Mouse (Mus musculus) thymus, postnatal 10 days (tissue): Measurements from ENCODE around the gene Numb.

Experiments
- DNase-seq, 2 experiments: peaks; one replicate each; pipeline ENCODE4 v3.0.0; 2021; ENCODE audit warnings: low spot score in 2 of 2

Gene Numb

GRCm38 (mm10) chr12:83782669-83783068 is 139.1 kb downstream of the Numb start:
- no peak for DNase-seq

GRCm38 (mm10) chr12:83781640-83782278 is 140.0 kb downstream of the Numb start:
- no peak for DNase-seq

GRCm38 (mm10) chr12:83781204-83781603 is 140.5 kb downstream of the Numb start:
- no peak for DNase-seq

- no peak for DNase-seq
Measured at GRCm38 (mm10) chr12:83780181-83780580, 141.6 kb downstream of the Numb start.

- DNase-seq: no peak
Measured at GRCm38 (mm10) chr12:83776766-83777165, 145.0 kb downstream of the Numb start.

- no peak for DNase-seq
Measured at GRCm38 (mm10) chr12:83775621-83776020, 146.1 kb downstream of the Numb start.

- peak; percentile 24 to 50 for DNase-seq
Measured at GRCm38 (mm10) chr12:83770418-83771256, 151.1 kb downstream of the Numb start.

GRCm38 (mm10) chr12:83768235-83768899 is 153.4 kb downstream of the Numb start:
- no peak for DNase-seq

GRCm38 (mm10) chr12:83767833-83768232 is 153.9 kb downstream of the Numb start:
- DNase-seq: no peak

GRCm38 (mm10) chr12:83765965-83766603 is 155.7 kb downstream of the Numb start:
- no peak for DNase-seq

- no peak for DNase-seq
Measured at GRCm38 (mm10) chr12:83764519-83764918, 157.2 kb downstream of the Numb start.

GRCm38 (mm10) chr12:83764044-83764365 is 157.7 kb downstream of the Numb start:
- DNase-seq: no peak

GRCm38 (mm10) chr12:83763311-83764043 is 158.3 kb downstream of the Numb start, which contains the start of gene Papln:
TSS of gene Papln (plus strand) at chr12:83763634.
- DNase-seq: no peak

GRCm38 (mm10) chr12:83762706-83763105 is 159.0 kb downstream of the Numb start:
- no peak for DNase-seq

GRCm38 (mm10) chr12:83760201-83760600 is 161.5 kb downstream of the Numb start:
- DNase-seq: no peak

- DNase-seq: no peak
Measured at GRCm38 (mm10) chr12:83758735-83759134, 163.0 kb downstream of the Numb start.

GRCm38 (mm10) chr12:83752495-83752894 is 169.2 kb downstream of the Numb start:
- no peak for DNase-seq

- no peak for DNase-seq
Measured at GRCm38 (mm10) chr12:83749186-83749585, 172.5 kb downstream of the Numb start.
